Mouse (Mus musculus) granulocyte monocyte progenitor cell, adult 5-6 weeks (primary cell): ENCODE data around the gene Galt. TPM values are rescaled to one million over a fixed set of nuclear protein-coding genes. Genes with fewer than 3 reads are reported as not detected.
"Not testable (repeated sequence)": the region's sequence is repeated elsewhere in the genome, so short reads cannot be mapped to it uniquely, and the experiment has no call there.

Experiments used
- ATAC-seq: replicated peaks from 2 replicates; pipeline ENCODE4 v1.8.0; 2016; ENCODE audit warnings: mild to moderate bottlenecking, moderate TSS enrichment, inconsistent platforms; ENCODE audit not compliant: poor library complexity, severe bottlenecking
- total RNA-seq, 2 experiments: library from RNA; stranded (forward) in 1 of 2; stranded (reverse) in 1 of 2; fragments of 200-712, 200-1000 nt in 1 of 2; fragments of >200 nt in 1 of 2; fragmentation: Nextera tagmentation in 1 of 2; gene quantifications; 2 replicates each; pipeline ENCODE4 v1.2.3; 2014 to 2017

The Galt gene
- total RNA-seq, 2 experiments from 2014 or later, result 26.7 to 39.2 TPM

GRCm38 (mm10) chr4:41739260-41739659, 15.8 kb upstream of the Galt start:
- no peak for ATAC-seq

GRCm38 (mm10) chr4:41740380-41741157, 14.5 kb upstream of the Galt start:
- ATAC-seq, result peak; percentile 70

- ATAC-seq, result peak; percentile 84
Observed at GRCm38 (mm10) chr4:41741158-41741560, 13.9 kb upstream of the Galt start.

- no peak for ATAC-seq
Observed at GRCm38 (mm10) chr4:41744131-41744530, 10.9 kb upstream of the Galt start.

- no peak for ATAC-seq
Observed at GRCm38 (mm10) chr4:41745021-41745420, 10.0 kb upstream of the Galt start.

- ATAC-seq, result peak; percentile 72
Observed at GRCm38 (mm10) chr4:41755338-41756305, 594 bp downstream of the Galt start, which contains the start of gene Sigmar1. Gene Sigmar1, minus strand, starts transcription at chr4:41756157.

- no peak for ATAC-seq
Observed at GRCm38 (mm10) chr4:41756440-41756839, 1.4 kb downstream of the Galt start.

GRCm38 (mm10) chr4:41757321-41757720, 2.3 kb downstream of the Galt start:
- no peak for ATAC-seq

- no peak for ATAC-seq
Observed at GRCm38 (mm10) chr4:41758021-41758420, 3.0 kb downstream of the Galt start.

GRCm38 (mm10) chr4:41758701-41759100, 3.7 kb downstream of the Galt start:
- no peak for ATAC-seq

- no peak for ATAC-seq
Observed at GRCm38 (mm10) chr4:41759206-41759605, 4.2 kb downstream of the Galt start.

- ATAC-seq, result no peak
Observed at GRCm38 (mm10) chr4:41759656-41760287, 4.7 kb downstream of the Galt start.

- peak; percentile 77 for ATAC-seq
Observed at GRCm38 (mm10) chr4:41760288-41760721, 5.3 kb downstream of the Galt start.

GRCm38 (mm10) chr4:41760911-41761310, 5.9 kb downstream of the Galt start:
- ATAC-seq, result no peak

GRCm38 (mm10) chr4:41761680-41762079, 6.7 kb downstream of the Galt start:
- no peak for ATAC-seq

- ATAC-seq, result no peak
Observed at GRCm38 (mm10) chr4:41762099-41762687, 7.2 kb downstream of the Galt start.

GRCm38 (mm10) chr4:41762688-41763114, 7.7 kb downstream of the Galt start:
- not testable (repeated sequence) for ATAC-seq

GRCm38 (mm10) chr4:41763176-41763575, 8.1 kb downstream of the Galt start:
- not testable (repeated sequence) for ATAC-seq

GRCm38 (mm10) chr4:41767301-41767700, 12.3 kb downstream of the Galt start:
- not testable (repeated sequence) for ATAC-seq

- ATAC-seq, result not testable (repeated sequence)
Observed at GRCm38 (mm10) chr4:41772946-41773345, 17.9 kb downstream of the Galt start.
